Mouse (Mus musculus) liver, embryonic 14.5 days (tissue): ENCODE results near the gene Cd274.

ENCODE experiments used
- CTCF ChIP-seq: IDR thresholded peaks from 2 replicates; pipeline ENCODE4 v1.5.1; 2016; ENCODE audit warnings: antibody characterized with exemption, low read depth, control low read depth
- EP300 ChIP-seq: IDR thresholded peaks from 2 replicates; pipeline ENCODE4 v1.6.1; 2016; ENCODE audit warnings: antibody characterized with exemption, low read depth

GRCm38 (mm10) chr19:29334068-29334745 is 33.0 kb upstream of the Cd274 start, which contains the start of gene Rln1:
- no peak for TF ChIP-seq CTCF
- no peak for TF ChIP-seq EP300
